ENCODE assay signal across 23 mouse cellular contexts in genomic region chr13:95621563-95621962, GRCm38 (mm10).
"Had no signal": no experiment of that assay in that cellular context is flagged by ENCODE, and none has a peak within 500 bp of the region (broad histone marks: within the 10 kb centered on the region; RNA-seq: fewer than 3 reads in every experiment).

No protein-coding gene starts in this region.

- H3K4me3 ChIP-seq: forebrain, embryonic 15.5 days; heart, adult 2 months; hindbrain, embryonic 13.5 days; hindbrain, embryonic 15.5 days; kidney, embryonic 15.5 days; limb, embryonic 13.5 days; limb, embryonic 15.5 days had no signal

- ATAC-seq: forebrain, embryonic 15.5 days; forebrain, postnatal 0 days; hindbrain, postnatal 0 days; intestine, embryonic 16.5 days had no signal

- H3K36me3 ChIP-seq: forebrain, embryonic 15.5 days; hindbrain, embryonic 13.5 days; hindbrain, embryonic 15.5 days; kidney, embryonic 15.5 days; limb, embryonic 13.5 days; limb, embryonic 15.5 days had no signal

- H3K4me2 ChIP-seq: forebrain, embryonic 15.5 days; heart, embryonic 11.5 days; hindbrain, embryonic 13.5 days; hindbrain, embryonic 15.5 days; kidney, embryonic 15.5 days; limb, embryonic 13.5 days; limb, embryonic 15.5 days had no signal

- H3K9me3 ChIP-seq: forebrain, embryonic 15.5 days; hindbrain, embryonic 13.5 days; hindbrain, embryonic 15.5 days; kidney, embryonic 15.5 days; limb, embryonic 13.5 days; limb, embryonic 15.5 days had no signal

- H3K27ac ChIP-seq: forebrain, embryonic 15.5 days; heart, adult 2 months; hindbrain, embryonic 13.5 days; hindbrain, embryonic 15.5 days; hindbrain, postnatal 0 days; kidney, embryonic 15.5 days; kidney, postnatal 0 days; limb, embryonic 13.5 days; limb, embryonic 15.5 days had no signal

- DNase-seq: forebrain, postnatal 0 days; gastrocnemius, postnatal 14 days; gastrocnemius, postnatal 36 days; heart, adult 11 months; heart, adult 2 months; kidney, adult 11 months; kidney, adult 2 months; kidney, adult 9 months; kidney, postnatal 14 days; kidney, postnatal 36 days; layer of hippocampus, adult 9-11 months; layer of hippocampus, postnatal 36 days; left cerebral cortex, postnatal 4 days had no signal

- H3K9ac ChIP-seq: forebrain, embryonic 15.5 days; forebrain, postnatal 0 days; hindbrain, embryonic 13.5 days; hindbrain, embryonic 15.5 days; kidney, embryonic 15.5 days; limb, embryonic 13.5 days; limb, embryonic 15.5 days had no signal

- H3K27me3 ChIP-seq: forebrain, embryonic 15.5 days; hindbrain, embryonic 13.5 days; hindbrain, embryonic 15.5 days; kidney, embryonic 15.5 days; limb, embryonic 13.5 days; limb, embryonic 15.5 days had no signal
